Mouse (Mus musculus) adipocyte (in vitro differentiated cells): Measurements from ENCODE around the gene Sesn3.
"Not testable (repeated sequence)": the region's sequence is repeated elsewhere in the genome, so short reads cannot be mapped to it uniquely, and the experiment has no call there.

Experiments
- DNase-seq: peaks from one replicate; pipeline ENCODE4 v3.0.0-alpha.2; 2016; ENCODE audit warnings: low spot score

Gene Sesn3

GRCm38 (mm10) chr9:14280696-14281095 is 5.8 kb downstream of the Sesn3 start:
- DNase-seq: no peak

- DNase-seq: peak; percentile 31
These were observed 10.2 kb downstream of the Sesn3 start for GRCm38 (mm10) chr9:14285036-14285435.

DNA sequence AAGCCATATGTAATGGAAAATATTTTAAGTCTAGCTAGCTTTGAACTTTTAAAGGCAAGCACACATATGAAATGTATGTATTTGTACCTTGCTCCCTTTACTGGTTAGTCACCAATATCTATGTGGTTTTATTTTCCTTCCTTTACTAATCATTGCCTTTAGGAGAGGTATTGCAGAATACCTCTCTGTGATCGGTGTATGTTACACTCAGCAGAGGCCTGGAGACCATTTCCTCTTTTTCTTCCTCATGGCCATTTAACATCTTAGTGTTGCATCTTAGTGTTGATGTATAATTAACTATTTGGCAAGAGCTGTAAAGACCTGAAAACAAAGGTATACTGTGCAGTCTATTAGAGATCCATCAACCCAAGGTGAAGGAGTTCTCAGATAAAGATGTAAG is 12.4 kb downstream of the Sesn3 start:
- DNase-seq: no peak

DNA sequence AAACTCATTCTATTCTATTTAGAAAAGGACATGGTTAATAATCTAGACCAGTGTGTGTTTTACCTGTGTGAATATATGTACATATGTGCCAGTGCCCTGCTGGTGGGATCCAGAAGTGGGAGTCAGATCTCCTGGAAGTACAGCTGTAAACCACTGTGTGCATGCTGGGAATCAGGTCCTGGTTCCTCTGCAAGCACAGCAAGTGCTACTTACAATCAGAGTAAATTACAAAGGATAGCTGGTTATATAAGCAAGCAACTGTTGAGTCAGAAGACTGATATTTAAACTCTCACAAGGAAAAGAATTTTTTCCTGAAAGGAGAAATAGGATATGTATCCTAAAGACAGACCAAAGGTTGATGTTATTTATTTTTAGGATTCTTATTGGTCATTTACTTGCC is 13.6 kb downstream of the Sesn3 start:
- DNase-seq: no peak

DNA sequence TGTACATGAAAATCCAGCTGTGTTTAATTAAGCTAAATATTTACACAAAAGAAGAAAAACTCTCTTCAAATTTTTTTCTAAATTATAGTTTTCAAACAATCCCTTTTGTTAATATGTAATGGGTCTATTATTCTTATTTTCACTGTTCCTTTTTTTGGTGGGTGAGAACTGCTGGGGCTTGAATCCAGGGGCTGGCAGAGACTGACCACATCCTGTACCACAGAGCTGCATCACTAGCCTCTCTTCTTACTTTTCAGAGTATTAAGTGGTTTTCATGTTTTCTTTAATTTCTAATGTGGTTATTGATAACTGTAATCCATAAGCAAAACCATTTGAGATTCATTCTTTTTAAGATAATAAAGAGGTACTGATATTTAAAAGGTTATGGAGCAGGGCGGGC is 19.0 kb downstream of the Sesn3 start:
- DNase-seq: no peak

GRCm38 (mm10) chr9:14295680-14296440 is 21.0 kb downstream of the Sesn3 start:
- DNase-seq: no peak

DNA sequence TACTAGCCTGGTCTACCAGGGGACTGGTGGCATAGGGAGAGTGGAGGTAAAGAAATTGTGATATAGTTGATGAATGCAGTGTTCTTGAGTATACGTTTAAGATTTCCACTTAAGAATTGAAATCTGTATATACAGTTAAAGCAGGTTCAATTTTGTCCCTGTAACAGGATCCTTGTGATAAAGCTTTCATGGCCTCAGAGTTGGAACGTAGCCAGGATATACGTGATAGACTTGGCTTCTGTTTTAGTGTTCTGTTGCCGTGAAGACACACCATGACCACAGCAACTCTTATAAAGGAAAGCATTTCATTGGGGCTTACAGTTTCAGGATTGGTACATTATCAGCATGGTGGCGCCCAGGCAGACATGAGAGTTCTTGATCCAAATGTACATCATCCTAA is 22.3 kb downstream of the Sesn3 start:
- no peak for DNase-seq

GRCm38 (mm10) chr9:14299819-14300218 is 25.0 kb downstream of the Sesn3 start:
- no peak for DNase-seq

- DNase-seq: no peak
These were observed 25.9 kb downstream of the Sesn3 start for GRCm38 (mm10) chr9:14300795-14301194.

GRCm38 (mm10) chr9:14304262-14304968 is 29.5 kb downstream of the Sesn3 start:
- no peak for DNase-seq

DNA sequence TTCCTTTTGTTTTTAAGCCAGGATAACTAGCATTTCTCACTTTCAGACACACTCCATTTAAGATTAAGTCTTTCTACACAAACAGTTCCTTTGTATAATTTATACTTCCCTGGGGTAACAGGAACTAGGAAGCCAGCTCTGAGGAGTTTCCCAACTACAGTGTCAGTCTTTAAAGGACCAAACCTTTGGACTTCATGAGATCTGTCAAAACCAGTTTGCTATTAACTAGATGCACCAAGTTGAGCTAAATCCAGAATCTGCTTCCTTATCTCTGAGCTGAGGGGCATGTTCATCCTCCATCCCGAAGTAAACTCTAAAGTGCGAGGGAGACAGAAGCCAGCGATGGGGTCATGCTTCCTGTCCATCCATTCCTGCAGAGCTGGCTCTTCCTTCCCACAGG is 32.5 kb downstream of the Sesn3 start:
- no peak for DNase-seq

GRCm38 (mm10) chr9:14313968-14314367 is 39.1 kb downstream of the Sesn3 start:
- no peak for DNase-seq

DNA sequence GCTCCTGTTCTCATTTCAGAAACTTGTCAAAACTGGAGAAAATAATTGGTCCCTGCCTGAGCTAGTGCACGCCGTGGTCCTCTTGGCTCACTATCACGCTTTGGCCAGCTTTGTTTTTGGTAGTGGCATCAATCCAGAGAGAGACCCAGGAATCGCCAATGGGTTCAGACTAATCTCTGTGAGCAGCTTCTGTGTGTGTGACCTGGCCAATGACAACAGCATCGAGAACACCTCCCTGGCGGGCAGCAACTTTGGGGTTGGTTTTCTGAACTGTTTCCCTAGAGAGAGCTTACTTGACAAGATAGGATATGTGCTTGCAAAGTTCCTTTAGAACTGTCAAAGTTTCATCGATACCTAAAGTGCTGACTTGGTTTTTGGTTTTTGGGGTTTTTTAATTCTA is 39.6 kb downstream of the Sesn3 start:
- DNase-seq: no peak

- DNase-seq: no peak
These were observed 41.8 kb downstream of the Sesn3 start for GRCm38 (mm10) chr9:14316618-14317017.

DNA sequence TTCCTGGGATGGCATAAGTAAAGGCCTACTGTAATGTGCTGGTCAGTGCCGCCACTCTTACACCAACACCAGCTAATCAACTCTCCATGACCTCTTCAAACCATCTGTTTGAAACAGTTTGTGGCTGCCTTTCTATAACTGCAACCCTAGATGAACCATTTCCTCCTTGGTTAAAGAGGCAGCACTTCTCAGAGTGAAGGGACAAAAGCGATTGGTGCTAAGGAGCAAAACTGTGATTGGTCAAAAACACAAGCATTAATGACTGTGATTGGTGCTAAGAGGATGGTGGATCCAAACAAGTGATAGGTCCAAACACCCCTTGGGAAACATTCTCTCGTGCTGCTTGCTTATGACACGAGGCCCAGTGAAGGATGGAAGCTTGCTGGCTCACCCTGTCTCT is 61.0 kb downstream of the Sesn3 start:
- DNase-seq: no peak

DNA sequence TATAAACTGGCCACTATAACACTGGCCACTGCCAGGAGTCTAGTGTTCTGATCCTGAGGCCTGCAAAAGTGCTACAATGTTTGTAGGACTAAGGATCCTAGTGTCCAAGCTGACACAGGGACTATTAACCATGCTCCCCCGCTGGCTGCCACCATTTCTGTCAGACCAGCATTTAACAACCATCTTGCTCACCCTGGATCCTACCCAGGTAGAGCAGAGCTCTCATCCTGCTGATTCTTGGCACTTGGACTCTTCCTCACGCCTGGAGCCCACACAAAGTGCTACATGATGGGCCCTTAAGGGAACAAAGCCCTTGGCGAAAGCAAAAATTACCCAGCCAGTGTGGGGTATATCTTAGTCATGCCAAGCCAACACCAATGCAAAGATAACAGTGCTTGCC is 62.0 kb downstream of the Sesn3 start:
- DNase-seq: no peak

DNA sequence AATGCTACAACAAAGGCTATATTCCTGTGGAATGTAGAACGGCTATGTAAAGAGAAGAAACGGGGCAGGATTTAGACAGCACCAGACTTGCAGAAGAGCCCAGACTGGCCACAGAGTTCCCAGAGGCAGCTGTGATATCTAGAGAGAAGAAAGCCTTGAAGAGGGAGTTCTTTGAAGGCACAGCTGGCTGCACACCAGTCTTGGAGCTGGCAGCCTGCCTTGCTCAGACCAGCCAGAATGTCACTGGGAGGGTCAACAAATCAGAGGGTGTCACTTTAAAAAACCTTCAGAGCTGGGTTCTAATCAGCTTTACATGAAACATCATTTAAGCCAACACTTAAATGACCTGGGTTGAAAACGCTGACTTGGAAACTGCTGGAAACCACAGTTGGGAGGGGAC is 63.8 kb downstream of the Sesn3 start:
- no peak for DNase-seq

DNA sequence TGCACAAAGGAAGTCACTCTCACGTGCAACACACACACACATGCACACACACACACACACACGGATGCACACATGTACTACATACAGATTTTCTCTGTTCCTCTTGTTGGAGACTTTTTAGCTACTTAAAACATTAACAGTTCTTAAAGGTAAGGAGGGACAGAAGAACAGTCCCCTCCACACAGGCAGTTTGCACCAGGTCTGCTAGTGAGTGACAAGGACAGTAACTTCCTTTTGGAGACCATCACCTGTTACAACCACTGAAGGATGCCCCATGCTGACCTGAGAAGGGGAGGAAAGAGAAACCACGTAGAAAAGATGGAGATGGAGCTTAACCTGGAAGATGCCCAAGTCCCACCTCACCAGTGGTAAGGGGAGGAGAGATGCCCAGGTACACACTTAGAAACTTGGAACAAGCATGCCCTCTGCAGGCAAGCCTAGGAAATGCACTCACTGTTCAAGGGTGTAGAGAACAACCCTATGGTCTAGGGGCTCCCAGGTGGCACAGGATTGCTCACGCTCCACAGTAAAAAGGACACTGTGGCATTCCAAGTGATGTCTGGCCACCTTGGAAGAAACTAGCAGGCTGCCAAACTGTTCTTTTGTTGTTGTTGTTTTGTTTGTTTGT is 67.3 kb downstream of the Sesn3 start:
- DNase-seq: peak; percentile 61

DNA sequence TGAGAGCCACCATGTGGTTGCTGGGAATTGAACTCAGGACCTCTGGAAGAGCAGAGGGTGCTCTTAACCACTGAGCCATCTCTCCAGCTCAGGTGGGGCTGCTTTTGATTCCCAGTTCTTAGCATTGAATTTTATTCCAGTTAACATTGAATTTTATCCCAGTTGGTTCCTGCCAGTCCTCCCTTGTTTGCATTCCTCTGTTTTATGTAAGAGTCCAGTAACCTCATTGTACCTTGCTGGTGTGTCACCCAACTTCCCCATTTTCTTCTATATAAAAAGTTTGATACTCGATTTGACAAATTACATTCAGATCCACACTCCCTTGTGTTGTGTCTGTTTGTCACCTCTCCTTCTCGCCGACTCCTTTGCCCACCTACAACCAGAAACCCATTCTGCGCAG is 71.0 kb downstream of the Sesn3 start:
- not testable (repeated sequence) for DNase-seq

DNA sequence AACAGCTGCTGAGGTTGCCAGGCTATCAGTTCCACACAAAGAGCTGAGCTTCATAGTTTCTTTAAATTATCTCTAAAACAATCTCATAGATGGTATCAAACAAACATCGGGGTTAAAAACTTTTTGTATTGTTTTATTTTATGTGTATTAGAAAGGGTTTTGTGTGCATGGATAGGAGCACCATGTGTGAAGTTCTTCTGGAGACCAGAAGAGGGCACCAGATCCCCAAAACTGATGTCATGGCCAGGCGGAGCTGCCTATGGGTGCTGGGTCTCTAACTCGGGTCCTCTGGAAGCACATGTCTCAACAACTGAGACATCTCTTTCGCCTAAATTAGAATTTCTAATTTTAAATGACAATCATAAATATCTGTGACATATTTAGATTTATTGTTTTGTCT is 73.5 kb downstream of the Sesn3 start:
- peak; percentile 67 for DNase-seq

- DNase-seq: peak; percentile 89
These were observed 74.5 kb downstream of the Sesn3 start for GRCm38 (mm10) chr9:14349380-14349779.

DNA sequence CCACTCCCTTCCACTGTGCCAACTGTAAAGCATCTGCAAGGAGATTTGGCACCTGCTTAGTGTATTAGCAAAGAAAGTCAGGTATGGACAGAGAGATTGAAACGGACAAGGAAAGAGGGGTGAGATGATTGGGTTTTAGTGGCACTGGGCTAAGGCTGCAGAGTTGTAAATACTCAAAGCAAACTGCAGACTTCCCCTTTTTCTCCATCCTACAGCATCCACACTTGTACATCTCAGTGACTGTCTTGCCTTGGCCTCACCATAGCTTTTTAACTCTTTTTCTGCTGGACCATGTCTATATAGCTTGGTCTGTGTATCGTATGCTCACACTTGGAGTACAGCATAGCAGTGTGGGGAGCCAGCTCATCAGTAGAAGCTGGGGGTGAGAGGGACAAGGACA is 75.9 kb downstream of the Sesn3 start:
- no peak for DNase-seq

DNA sequence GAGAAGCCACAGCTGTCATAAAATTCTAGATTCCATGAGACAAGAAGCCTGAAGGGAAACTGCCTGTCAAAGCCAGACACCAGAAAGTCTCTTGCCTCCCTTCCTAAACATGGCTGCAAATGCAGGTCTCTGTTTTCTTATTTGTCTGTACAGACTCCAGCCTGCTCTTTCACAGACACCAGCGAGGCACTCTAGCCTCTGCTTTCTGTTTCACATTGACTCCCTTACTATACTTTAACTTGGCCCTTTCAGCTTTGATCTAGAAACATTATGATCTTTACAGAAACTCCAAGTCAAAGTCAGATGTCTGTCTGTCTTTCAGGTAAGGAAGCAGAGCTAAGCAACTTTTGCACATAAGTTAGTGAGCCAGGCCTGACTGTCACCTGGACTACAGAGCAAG is 77.5 kb downstream of the Sesn3 start:
- no peak for DNase-seq
